Mouse (Mus musculus) hindbrain, embryonic 15.5 days (tissue): ENCODE measurements around the gene Galr3. TPM values are rescaled to one million over a fixed set of nuclear protein-coding genes. Genes with fewer than 3 reads are reported as not detected.
"Not testable (repeated sequence)": the region's sequence is repeated elsewhere in the genome, so short reads cannot be mapped to it uniquely, and the experiment has no call there.

Experiments
- ATAC-seq: fragments of 200-750 bp; cut with Nextera tagmentation; 2 replicates; pipeline ENCODE4 v1.8.0; 2017; ENCODE audit warnings: low read depth, moderate number of reproducible peaks, moderate TSS enrichment; ENCODE audit not compliant: low FRiP score
- H3K27ac ChIP-seq: fragments of 300-500 bp; sonication (generic); replicated peaks from 2 replicates; pipeline ENCODE4 v1.5.1; 2015; ENCODE audit warnings: mild to moderate bottlenecking, inconsistent platforms
- H3K27me3 ChIP-seq: fragments of 300-500 bp; sonication (generic); 2 replicates; pipeline ENCODE4 v1.6.1; 2015; ENCODE audit warnings: control low read depth, inconsistent platforms
- H3K36me3 ChIP-seq: fragments of 300-500 bp; sonication (generic); 2 replicates; pipeline ENCODE4 v1.6.1; 2015; ENCODE audit warnings: control low read depth, inconsistent platforms
- H3K4me1 ChIP-seq: fragments of 300-500 bp; sonication (generic); replicated peaks from 2 replicates; pipeline ENCODE4 v1.6.1; 2015; ENCODE audit warnings: control low read depth, inconsistent platforms
- H3K4me2 ChIP-seq: fragments of 300-500 bp; sonication (generic); 2 replicates; pipeline ENCODE4 v1.6.1; 2015; ENCODE audit warnings: moderate library complexity, mild to moderate bottlenecking, inconsistent platforms
- H3K4me3 ChIP-seq: fragments of 300-500 bp; sonication (generic); 2 replicates; pipeline ENCODE4 v1.5.1; 2015; ENCODE audit warnings: mild to moderate bottlenecking, inconsistent platforms
- H3K9ac ChIP-seq: fragments of 300-500 bp; sonication (generic); 2 replicates; pipeline ENCODE4 v1.6.1; 2015; ENCODE audit warnings: inconsistent platforms
- H3K9me3 ChIP-seq: fragments of 300-500 bp; sonication (generic); 2 replicates; pipeline ENCODE4 v1.6.1; 2016; ENCODE audit warnings: control low read depth, inconsistent platforms
- WGBS: fragments of 180-500 bp; shearing (Covaris S2); methylation state at CpG from one replicate; pipeline ENCODE4 v1.1.7; 2015; 5-methylcytosine and 5-hydroxymethylcytosine counted together
- polyA plus RNA-seq: library from polyadenylated mRNA; unstranded; fragments of >200 nt; fragmentation: Nextera tagmentation; extraction: Ambion mirVana; gene quantifications from 2 replicates; pipeline ENCODE4 v1.2.1, GENCODE M21; 2015

Gene Galr3
- polyA plus RNA-seq, 1 experiment from 2014 or later, result 0.13 TPM

- Histone ChIP-seq H3K4me3 (no peak overlapping the region), H3K27ac (no peak overlapping the region), H3K9me3 (no peaks in the 10 kb centered on the region), H3K9ac (no peak overlapping the region), H3K36me3 (peaks cover 24% of the 10 kb centered on the region), H3K27me3 (no peaks in the 10 kb centered on the region), H3K4me2 (no peak overlapping the region), H3K4me1 (no peaks in the 10 kb centered on the region)
- ATAC-seq, result no peak
- 95% methylated on average over 5 of the region's 5 CpGs for WGBS
Observed at GRCm38 (mm10) chr15:79007059-79007458, 34.6 kb upstream of the Galr3 start.

GRCm38 (mm10) chr15:79007836-79008235 lies 33.8 kb upstream of the Galr3 start:
- peaks cover 22% of the 10 kb centered on the region for H3K36me3 ChIP-seq
- not testable (repeated sequence) for H3K9me3 ChIP-seq, H3K27ac ChIP-seq, H3K9ac ChIP-seq, H3K27me3 ChIP-seq, ATAC-seq, H3K4me3 ChIP-seq, H3K4me2 ChIP-seq, H3K4me1 ChIP-seq
- WGBS, result 89% methylated on average over 6 of the region's 6 CpGs

GRCm38 (mm10) chr15:79009734-79010133 lies 32.0 kb upstream of the Galr3 start:
- H3K36me3 ChIP-seq, result peaks cover 7% of the 10 kb centered on the region; the same call in 1 of the 2 replicates
- no peak overlapping the region for H3K27ac ChIP-seq
- H3K27me3 ChIP-seq, result no peaks in the 10 kb centered on the region
- no peak overlapping the region for H3K9ac ChIP-seq
- no peak overlapping the region for H3K4me3 ChIP-seq
- no peak overlapping the region for H3K4me2 ChIP-seq
- ATAC-seq, result no peak
- H3K9me3 ChIP-seq, result no peaks in the 10 kb centered on the region
- no peaks in the 10 kb centered on the region for H3K4me1 ChIP-seq
- WGBS, result 50% methylated on average over 5 of the region's 5 CpGs

- WGBS, result 31% methylated on average over 10 of the region's 10 CpGs
Observed at GRCm38 (mm10) chr15:79011550-79011949, 30.1 kb upstream of the Galr3 start.

GRCm38 (mm10) chr15:79013382-79013781 lies 28.3 kb upstream of the Galr3 start:
- Histone ChIP-seq H3K9me3 (no peaks in the 10 kb centered on the region), H3K4me3 (no peak overlapping the region), H3K27ac (no peak overlapping the region), H3K4me1 (no peaks in the 10 kb centered on the region), H3K27me3 (no peaks in the 10 kb centered on the region), H3K36me3 (no peaks in the 10 kb centered on the region), H3K9ac (no peak overlapping the region), H3K4me2 (no peak overlapping the region)
- ATAC-seq, result no peak
- WGBS, result 40% methylated on average over 7 of the region's 7 CpGs

More at GRCm38 (mm10) chr15:79011550-79011949, 30.1 kb upstream of the Galr3 start:
- Histone ChIP-seq H3K27ac (no peak overlapping the region), H3K36me3 (peaks cover 1% of the 10 kb centered on the region; the same call in 1 of the 2 replicates), H3K4me1 (no peaks in the 10 kb centered on the region), H3K4me3 (no peak overlapping the region), H3K4me2 (no peak overlapping the region), H3K9ac (no peak overlapping the region), H3K9me3 (no peaks in the 10 kb centered on the region), H3K27me3 (no peaks in the 10 kb centered on the region)
- ATAC-seq, result no peak

- Histone ChIP-seq H3K27me3 (no peaks in the 10 kb centered on the region), H3K4me1 (no peaks in the 10 kb centered on the region), H3K9ac (no peak overlapping the region), H3K27ac (no peak overlapping the region), H3K36me3 (no peaks in the 10 kb centered on the region), H3K9me3 (no peaks in the 10 kb centered on the region), H3K4me2 (no peak overlapping the region), H3K4me3 (no peak overlapping the region)
- WGBS, result 34% methylated on average over 4 of the region's 4 CpGs
- no peak for ATAC-seq
Observed at GRCm38 (mm10) chr15:79018191-79018590, 23.5 kb upstream of the Galr3 start.

GRCm38 (mm10) chr15:79018886-79019285 lies 22.8 kb upstream of the Galr3 start:
- H3K4me2 ChIP-seq, result no peak overlapping the region
- H3K4me1 ChIP-seq, result no peaks in the 10 kb centered on the region
- H3K4me3 ChIP-seq, result no peak overlapping the region
- no peak overlapping the region for H3K9ac ChIP-seq
- H3K9me3 ChIP-seq, result no peaks in the 10 kb centered on the region
- WGBS, result 69% methylated on average over 3 of the region's 3 CpGs
- no peaks in the 10 kb centered on the region for H3K27me3 ChIP-seq
- H3K36me3 ChIP-seq, result no peaks in the 10 kb centered on the region
- no peak overlapping the region for H3K27ac ChIP-seq
- ATAC-seq, result no peak

- Histone ChIP-seq H3K9ac (no peak overlapping the region), H3K4me3 (no peak overlapping the region), H3K27me3 (no peaks in the 10 kb centered on the region), H3K36me3 (no peaks in the 10 kb centered on the region), H3K9me3 (no peaks in the 10 kb centered on the region), H3K4me2 (no peak overlapping the region), H3K27ac (no peak overlapping the region), H3K4me1 (peaks cover 23% of the 10 kb centered on the region)
- 61% methylated on average over 10 of the region's 10 CpGs for WGBS
- ATAC-seq, result no peak; the same call in 1 of the 2 replicates
Observed at GRCm38 (mm10) chr15:79022671-79023230, 18.9 kb upstream of the Galr3 start.

- 83% methylated on average over 1 of the region's 1 CpGs for WGBS
- Histone ChIP-seq H3K9me3 (no peaks in the 10 kb centered on the region), H3K4me2 (no peak overlapping the region), H3K27ac (no peak overlapping the region), H3K9ac (no peak overlapping the region), H3K4me3 (no peak overlapping the region), H3K36me3 (no peaks in the 10 kb centered on the region), H3K4me1 (peaks cover 25% of the 10 kb centered on the region), H3K27me3 (no peaks in the 10 kb centered on the region)
- no peak for ATAC-seq
Observed at GRCm38 (mm10) chr15:79023366-79023765, 18.3 kb upstream of the Galr3 start.

GRCm38 (mm10) chr15:79025687-79026308 lies 15.9 kb upstream of the Galr3 start:
- Histone ChIP-seq H3K4me3 (peak overlapping the region; percentile 8), H3K4me1 (peaks cover 42% of the 10 kb centered on the region)

GRCm38 (mm10) chr15:79026511-79027290 lies 15.0 kb upstream of the Galr3 start:
- no peak for ATAC-seq
- H3K4me1 ChIP-seq, result peaks cover 50% of the 10 kb centered on the region
- WGBS, result 35% methylated on average over 14 of the region's 14 CpGs

More at GRCm38 (mm10) chr15:79025687-79026308, 15.9 kb upstream of the Galr3 start:
- Histone ChIP-seq H3K36me3 (no peaks in the 10 kb centered on the region), H3K9me3 (no peaks in the 10 kb centered on the region), H3K9ac (no peak overlapping the region), H3K27me3 (no peaks in the 10 kb centered on the region), H3K4me2 (peak overlapping the region; percentile 47), H3K27ac (no peak overlapping the region)
- WGBS, result 13% methylated on average over 16 of the region's 18 CpGs
- no peak for ATAC-seq

More at GRCm38 (mm10) chr15:79026511-79027290, 15.0 kb upstream of the Galr3 start:
- peak overlapping the region; percentile 58 for H3K4me3 ChIP-seq
- no peaks in the 10 kb centered on the region for H3K27me3 ChIP-seq
- H3K36me3 ChIP-seq, result no peaks in the 10 kb centered on the region
- no peaks in the 10 kb centered on the region for H3K9me3 ChIP-seq
- no peak overlapping the region for H3K27ac ChIP-seq
- peak overlapping the region; percentile 98 for H3K4me2 ChIP-seq
- no peak overlapping the region for H3K9ac ChIP-seq
